In the genomic region with DNA sequence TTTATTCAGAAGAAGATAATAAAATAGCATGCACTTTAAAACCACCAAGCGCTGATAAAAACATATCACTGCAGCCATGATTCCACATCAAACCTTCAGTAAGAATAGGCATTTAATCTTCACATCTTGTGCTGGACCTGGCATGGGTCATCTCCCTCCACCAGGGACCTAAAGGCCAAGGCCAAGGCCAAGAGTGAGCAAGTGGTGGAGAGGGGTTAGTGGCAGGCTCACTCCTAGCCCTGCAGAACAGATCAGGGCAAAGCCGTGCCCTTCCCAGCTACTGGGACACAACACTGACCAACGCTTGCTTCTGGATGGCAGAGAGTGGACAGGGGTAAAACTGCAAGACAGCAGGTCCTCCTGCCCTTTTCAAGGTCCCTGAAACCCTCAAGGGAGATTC, we compare ENCODE assay signal across 13 mouse cellular contexts. TPM values are rescaled to one million over a fixed set of nuclear protein-coding genes. Genes with fewer than 3 reads are reported as not detected.
A peak's percentile ranks its signal among the peaks of the same experiment; 100 is the strongest.
DNase-seq lines count a peak whose midpoint lies in the region; ATAC-seq and TF ChIP-seq lines count a peak whose summit lies in the region.
"Had no signal": no experiment of that assay in that cellular context is flagged by ENCODE, and none has a peak within 500 bp of the region (broad histone marks: within the 10 kb centered on the region; RNA-seq: fewer than 3 reads in every experiment).

No protein-coding gene starts in this region.

- H3K9me3 ChIP-seq in forebrain, embryonic 10.5 days = no peaks in the 10 kb centered on the region; the same call in 1 of the 2 replicates
- no peaks in the 10 kb centered on the region for H3K9me3 ChIP-seq in forebrain, embryonic 11.5 days (ENCODE audit: control insufficient read depth, low read length)
- no peaks in the 10 kb centered on the region for H3K9me3 ChIP-seq in kidney, embryonic 16.5 days (ENCODE audit: low read length)
- no peaks in the 10 kb centered on the region for H3K9me3 ChIP-seq in hindbrain, postnatal 0 days (ENCODE audit: low read length)

- WGBS in forebrain, embryonic 10.5 days = 83% methylated on average over 3 of the region's 3 CpGs
- WGBS in forebrain, embryonic 11.5 days = 85% methylated on average over 3 of the region's 3 CpGs
- 91% methylated on average over 3 of the region's 3 CpGs for WGBS in kidney, embryonic 16.5 days
- 88% methylated on average over 3 of the region's 3 CpGs for WGBS in hindbrain, postnatal 0 days

- TF ChIP-seq CTCF in hindbrain, postnatal 0 days (IDR thresholded peaks at IDR 0.05; ENCODE audit: low read depth) = no peak

- H3K36me3 ChIP-seq in forebrain, embryonic 10.5 days (replicated peaks) = peaks cover 62% of the 10 kb centered on the region
- H3K36me3 ChIP-seq in forebrain, embryonic 11.5 days (ENCODE audit: control insufficient read depth, insufficient read depth, low read length) = peaks cover 16% of the 10 kb centered on the region
- peaks cover 24% of the 10 kb centered on the region for H3K36me3 ChIP-seq in kidney, embryonic 16.5 days (ENCODE audit: insufficient read depth, low read length)
- peaks cover 41% of the 10 kb centered on the region for H3K36me3 ChIP-seq in hindbrain, postnatal 0 days (ENCODE audit: insufficient read depth, low read length)

- ATAC-seq in forebrain, embryonic 11.5 days (replicated peaks; ENCODE audit: low FRiP score) = no peak
- ATAC-seq in kidney, embryonic 16.5 days (ENCODE audit: low FRiP score, low TSS enrichment) = no peak
- no peak for ATAC-seq in hindbrain, postnatal 0 days

- peaks cover 40% of the 10 kb centered on the region for H3K4me1 ChIP-seq in forebrain, embryonic 10.5 days
- H3K4me1 ChIP-seq in forebrain, embryonic 11.5 days (replicated peaks; ENCODE audit: control insufficient read depth, insufficient read depth, low read length) = peaks cover 7% of the 10 kb centered on the region; the same call in 1 of the 2 replicates
- H3K4me1 ChIP-seq in kidney, embryonic 16.5 days (ENCODE audit: insufficient read depth, low read length) = peaks cover 32% of the 10 kb centered on the region
- H3K4me1 ChIP-seq in hindbrain, postnatal 0 days (ENCODE audit: insufficient read depth, low read length) = peaks cover 10% of the 10 kb centered on the region

- no peak for DNase-seq in forebrain, embryonic 10.5 days (ENCODE audit: extremely low spot score, low spot score)
- no peak for DNase-seq in forebrain, embryonic 11.5 days (ENCODE audit: low spot score)
- no peak for DNase-seq in kidney, postnatal 10 days
- peak; percentile 50 for DNase-seq in adrenal gland, adult 8-10 months
- DNase-seq in hindbrain, postnatal 0 days (ENCODE audit: low spot score) = no peak
- no peak for DNase-seq in left cerebral cortex, adult 9 months (ENCODE audit: low spot score in 2 of 2)
- no peak for DNase-seq in urinary bladder, adult 2 months (ENCODE audit: low spot score)
- DNase-seq: B cell, adult 2 months; heart, postnatal 14 days; kidney, adult 18-20 months had no signal

- no peak overlapping the region for H3K9ac ChIP-seq in forebrain, embryonic 11.5 days (ENCODE audit: low read length)
- no peak overlapping the region for H3K9ac ChIP-seq in kidney, embryonic 16.5 days (replicated peaks; ENCODE audit: low read length)
- no peak overlapping the region for H3K9ac ChIP-seq in hindbrain, postnatal 0 days (replicated peaks; ENCODE audit: low read length)

- H3K27ac ChIP-seq in forebrain, embryonic 10.5 days = 0 out of 2 replicates have a peak overlapping the region, but pooled peaks have one; percentile 98
- no peak overlapping the region for H3K27ac ChIP-seq in forebrain, embryonic 11.5 days (ENCODE audit: low read depth, low read length)
- H3K27ac ChIP-seq in kidney, embryonic 16.5 days (ENCODE audit: low read length) = peak overlapping the region; percentile 87
- peak overlapping the region; percentile 87; the same call in 1 of the 2 replicates for H3K27ac ChIP-seq in hindbrain, postnatal 0 days

- H3K4me2 ChIP-seq in forebrain, embryonic 11.5 days (ENCODE audit: low read depth, low read length, severe bottlenecking) = no peak overlapping the region
- H3K4me2 ChIP-seq in kidney, embryonic 16.5 days (replicated peaks; ENCODE audit: low read depth, low read length) = no peak overlapping the region
- H3K4me2 ChIP-seq in hindbrain, postnatal 0 days (ENCODE audit: low read depth, low read length) = no peak overlapping the region

- no peak overlapping the region for H3K4me3 ChIP-seq in forebrain, embryonic 10.5 days
- H3K4me3 ChIP-seq in forebrain, embryonic 11.5 days (ENCODE audit: low read depth, low read length) = no peak overlapping the region
- no peak overlapping the region for H3K4me3 ChIP-seq in kidney, embryonic 16.5 days (ENCODE audit: low read length)
- H3K4me3 ChIP-seq in hindbrain, postnatal 0 days (ENCODE audit: low read length) = no peak overlapping the region

- H3K27me3 ChIP-seq in forebrain, embryonic 10.5 days (ENCODE audit: poor library complexity, severe bottlenecking) = no peaks in the 10 kb centered on the region
- no peaks in the 10 kb centered on the region for H3K27me3 ChIP-seq in forebrain, embryonic 11.5 days (ENCODE audit: control insufficient read depth, insufficient read depth, low read length)
- no peaks in the 10 kb centered on the region for H3K27me3 ChIP-seq in kidney, embryonic 16.5 days (ENCODE audit: insufficient read depth, low read length)
- H3K27me3 ChIP-seq in hindbrain, postnatal 0 days (ENCODE audit: insufficient read depth, low read length) = no peaks in the 10 kb centered on the region

RNA-seq across cellular contexts. Expression of a gene that starts 0.9 kb away (rescaled TPM):
- 110 and 115 TPM in 2 replicates for polyA plus RNA-seq in forebrain, embryonic 10.5 days (2016; fragmentation: Nextera tagmentation; extraction: Ambion mirVana)
- 87.1 and 95.1 TPM in 2 replicates for polyA plus RNA-seq in forebrain, embryonic 11.5 days (2014; fragmentation: Nextera tagmentation; extraction: Ambion mirVana)
- polyA plus RNA-seq in kidney, embryonic 16.5 days (2015; fragmentation: Nextera tagmentation; extraction: Ambion mirVana) = 88.6 and 94.4 TPM in 2 replicates
- total RNA-seq in adrenal gland, adult 8-10 months (2022) = 10 to 100 TPM; 39.0 to 47.6 (median 39.9) TPM
- total RNA-seq in hindbrain, postnatal 0 days (2014; rRNA removed) = 358 and 359 TPM in 2 replicates
- 131 and 141 TPM in 2 replicates for polyA plus RNA-seq in hindbrain, postnatal 0 days (2015; fragmentation: Nextera tagmentation; extraction: Ambion mirVana)
- 14.7 and 16.5 TPM in 2 replicates for polyA plus RNA-seq in urinary bladder, adult 2 months (2012; rRNA removed)
- total RNA-seq: MEL had no signal

RNA-seq across cellular contexts. Expression of a gene that starts 11.1 kb away (rescaled TPM):
- polyA plus RNA-seq in forebrain, embryonic 10.5 days (2016; fragmentation: Nextera tagmentation; extraction: Ambion mirVana) = 51.4 and 53.8 TPM in 2 replicates
- 44.3 and 45.9 TPM in 2 replicates for polyA plus RNA-seq in forebrain, embryonic 11.5 days (2014; fragmentation: Nextera tagmentation; extraction: Ambion mirVana)
- 115 and 118 TPM in 2 replicates for polyA plus RNA-seq in kidney, embryonic 16.5 days (2015; fragmentation: Nextera tagmentation; extraction: Ambion mirVana)
- total RNA-seq in adrenal gland, adult 8-10 months (2022) = 100 to 1,000 TPM; 132 to 209 (median 153) TPM
- 25.3 and 27.9 TPM in 2 replicates for total RNA-seq in hindbrain, postnatal 0 days (2014; rRNA removed)
- polyA plus RNA-seq in hindbrain, postnatal 0 days (2015; fragmentation: Nextera tagmentation; extraction: Ambion mirVana) = 35.1 and 37.4 TPM in 2 replicates
- polyA plus RNA-seq in urinary bladder, adult 2 months (2012; rRNA removed) = 132 and 133 TPM in 2 replicates

RNA-seq across cellular contexts. Expression of a gene that starts 24.4 kb away (rescaled TPM):
- 43.8 and 47.1 TPM in 2 replicates for polyA plus RNA-seq in forebrain, embryonic 10.5 days (2016; fragmentation: Nextera tagmentation; extraction: Ambion mirVana)
- 50.9 and 55.5 TPM in 2 replicates for polyA plus RNA-seq in forebrain, embryonic 11.5 days (2014; fragmentation: Nextera tagmentation; extraction: Ambion mirVana)
- polyA plus RNA-seq in kidney, embryonic 16.5 days (2015; fragmentation: Nextera tagmentation; extraction: Ambion mirVana) = 47.6 and 51.3 TPM in 2 replicates
- 100 to 1,000 TPM; 202 to 232 (median 221) TPM for total RNA-seq in adrenal gland, adult 8-10 months (2022)
- 351 and 368 TPM in 2 replicates for total RNA-seq in hindbrain, postnatal 0 days (2014; rRNA removed)
- 37.5 and 40.3 TPM in 2 replicates for polyA plus RNA-seq in hindbrain, postnatal 0 days (2015; fragmentation: Nextera tagmentation; extraction: Ambion mirVana)
- polyA plus RNA-seq in urinary bladder, adult 2 months (2012; rRNA removed) = 102 and 133 TPM in 2 replicates

RNA-seq across cellular contexts. Expression of a gene that starts 31.1 kb away (rescaled TPM):
- 0.32 and 0.37 TPM in 2 replicates for polyA plus RNA-seq in forebrain, embryonic 10.5 days (2016; fragmentation: Nextera tagmentation; extraction: Ambion mirVana)
- 0.19 and 0.20 TPM in 2 replicates for polyA plus RNA-seq in forebrain, embryonic 11.5 days (2014; fragmentation: Nextera tagmentation; extraction: Ambion mirVana)
- 0.54 and 0.85 TPM in 2 replicates for polyA plus RNA-seq in kidney, embryonic 16.5 days (2015; fragmentation: Nextera tagmentation; extraction: Ambion mirVana)
- total RNA-seq in adrenal gland, adult 8-10 months (2022) = 1 to 10 TPM; 3.7 to 8.4 (median 5.1) TPM
- 1.5 and 1.9 TPM in 2 replicates for total RNA-seq in hindbrain, postnatal 0 days (2014; rRNA removed)
- 0.21 and 0.78 TPM in 2 replicates for polyA plus RNA-seq in hindbrain, postnatal 0 days (2015; fragmentation: Nextera tagmentation; extraction: Ambion mirVana)
- polyA plus RNA-seq in urinary bladder, adult 2 months (2012; rRNA removed) = 0.99 and 1.7 TPM in 2 replicates
- total RNA-seq: MEL had no signal

RNA-seq across cellular contexts. Expression of a gene that starts 40.8 kb away (rescaled TPM):
- not detected in 2 replicates for polyA plus RNA-seq in forebrain, embryonic 10.5 days (2016; fragmentation: Nextera tagmentation; extraction: Ambion mirVana)
- 0.28 TPM in 1 of 2 replicates, not detected in the other for polyA plus RNA-seq in forebrain, embryonic 11.5 days (2014; fragmentation: Nextera tagmentation; extraction: Ambion mirVana)
- polyA plus RNA-seq in kidney, embryonic 16.5 days (2015; fragmentation: Nextera tagmentation; extraction: Ambion mirVana) = 0.13 TPM in 1 of 2 replicates, not detected in the other
- total RNA-seq in adrenal gland, adult 8-10 months (2022) = under 1 TPM in 2 of 4 experiments, not detected in 2; 0.18 to 0.30 TPM
- total RNA-seq in hindbrain, postnatal 0 days (2014; rRNA removed) = not detected in 2 replicates
- 0.08 TPM in 1 of 2 replicates, not detected in the other for polyA plus RNA-seq in hindbrain, postnatal 0 days (2015; fragmentation: Nextera tagmentation; extraction: Ambion mirVana)
- 0.39 and 0.50 TPM in 2 replicates for polyA plus RNA-seq in urinary bladder, adult 2 months (2012; rRNA removed)
- total RNA-seq: layer of hippocampus, postnatal 10 days; MEL had no signal
